Mouse (Mus musculus): Measurements from ENCODE around the gene Zfp846. TPM values are rescaled to one million over a fixed set of nuclear protein-coding genes. Genes with fewer than 3 reads are reported as not detected.
A peak's percentile ranks its signal among the peaks of the same experiment; 100 is the strongest.

Gene Zfp846
- polyA plus RNA-seq, 1 experiment from 2014 or later, result 65.2 TPM

DNA sequence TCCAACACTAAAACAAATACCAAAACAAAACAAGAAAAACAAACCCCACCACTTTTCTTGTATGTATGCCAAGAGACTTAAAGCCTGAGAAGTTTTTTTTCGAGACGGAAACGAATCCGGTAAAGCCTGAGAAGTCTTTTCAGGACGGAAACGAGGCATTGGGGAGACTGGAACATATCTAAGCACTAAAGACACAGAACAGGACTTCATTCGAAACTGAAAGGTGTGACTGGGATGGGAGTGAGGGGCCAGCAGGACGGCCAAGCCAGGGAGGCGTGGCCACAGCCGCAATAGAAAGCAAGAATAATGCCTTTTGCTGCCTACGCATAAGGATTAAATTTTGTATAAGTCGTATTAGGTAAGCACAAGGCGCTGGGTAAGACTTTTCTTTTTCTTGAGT is 62.7 kb downstream of the Zfp846 start:
- Histone ChIP-seq H3K4me1 (ENCODE audit: control insufficient read depth, insufficient read depth, low read length) (peaks cover 23% of the 10 kb centered on the region), H3K36me3 (ENCODE audit: control insufficient read depth, insufficient read depth, low read length) (peaks cover 16% of the 10 kb centered on the region; the same call in 1 of the 2 replicates), H3K4me3 (ENCODE audit: low read depth, low read length) (peak overlapping the region; percentile 69), H3K4me2 (ENCODE audit: low read depth, low read length) (peak overlapping the region; percentile 68), H3K9ac (replicated peaks; ENCODE audit: low read depth, low read length) (peak overlapping the region; percentile 80), H3K27me3 (ENCODE audit: control insufficient read depth, insufficient read depth, low read length) (no peaks in the 10 kb centered on the region), H3K27ac (ENCODE audit: low read depth, low read length) (peak overlapping the region; percentile 76; the same call in 1 of the 2 replicates), H3K9me3 (ENCODE audit: control insufficient read depth, low read length) (no peaks in the 10 kb centered on the region)
- 8% methylated on average over 13 of the region's 13 CpGs for WGBS
- no peak for ATAC-seq (ENCODE audit: low read depth)

GRCm38 (mm10) chr9:20644360-20645081 is 63.4 kb downstream of the Zfp846 start, which contains the start of gene Fbxl12:
TSS of gene Fbxl12 (minus strand) at chr9:20644767.
- H3K36me3 ChIP-seq (ENCODE audit: control insufficient read depth, insufficient read depth, low read length), result peaks cover 12% of the 10 kb centered on the region; the same call in 1 of the 2 replicates
- WGBS, result under 1% methylated on average over 43 of the region's 43 CpGs
- peak within 1 kb of the TSS; percentile 69 for H3K4me3 ChIP-seq (ENCODE audit: low read depth, low read length)
- H3K4me2 ChIP-seq (ENCODE audit: low read depth, low read length), result peak within 1 kb of the TSS; percentile 68
- H3K27ac ChIP-seq (ENCODE audit: low read depth, low read length), result peak within 1 kb of the TSS; percentile 76
- peak within 1 kb of the TSS; percentile 80 for H3K9ac ChIP-seq (replicated peaks; ENCODE audit: low read depth, low read length)
- no peaks in the 10 kb centered on the region for H3K27me3 ChIP-seq (ENCODE audit: control insufficient read depth, insufficient read depth, low read length)
- peak; percentile 22; the same call in 1 of the 2 replicates for ATAC-seq (ENCODE audit: low read depth)
- H3K4me1 ChIP-seq (ENCODE audit: control insufficient read depth, insufficient read depth, low read length), result peaks cover 23% of the 10 kb centered on the region
- no peaks in the 10 kb centered on the region for H3K9me3 ChIP-seq (ENCODE audit: control insufficient read depth, low read length)

DNA sequence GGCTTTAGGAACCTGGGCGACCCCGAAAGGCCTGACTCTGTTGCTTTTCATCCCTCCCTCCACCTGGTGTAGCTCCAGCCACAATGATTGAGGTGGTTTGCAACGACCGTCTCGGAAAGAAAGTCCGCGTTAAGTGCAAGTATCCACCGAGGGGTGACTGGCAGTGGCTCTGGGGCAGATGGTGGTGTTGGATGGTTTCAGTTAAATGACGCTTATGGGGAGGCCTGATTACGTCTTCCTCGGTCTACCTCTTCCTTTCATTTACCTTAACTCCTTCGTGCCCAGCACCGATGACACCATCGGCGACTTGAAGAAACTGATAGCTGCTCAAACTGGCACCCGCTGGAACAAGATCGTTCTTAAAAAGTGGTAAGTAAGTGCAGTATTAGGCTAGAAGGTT is 64.0 kb downstream of the Zfp846 start:
- WGBS, result 5% methylated on average over 17 of the region's 17 CpGs
- Histone ChIP-seq H3K4me1 (ENCODE audit: control insufficient read depth, insufficient read depth, low read length) (peaks cover 23% of the 10 kb centered on the region), H3K9me3 (ENCODE audit: control insufficient read depth, low read length) (no peaks in the 10 kb centered on the region), H3K27ac (ENCODE audit: low read depth, low read length) (peak overlapping the region; percentile 76), H3K27me3 (ENCODE audit: control insufficient read depth, insufficient read depth, low read length) (no peaks in the 10 kb centered on the region), H3K36me3 (ENCODE audit: control insufficient read depth, insufficient read depth, low read length) (peaks cover 12% of the 10 kb centered on the region; the same call in 1 of the 2 replicates), H3K4me3 (ENCODE audit: low read depth, low read length) (peak overlapping the region; percentile 69), H3K9ac (replicated peaks; ENCODE audit: low read depth, low read length) (peak overlapping the region; percentile 80), H3K4me2 (ENCODE audit: low read depth, low read length) (peak overlapping the region; percentile 68)
- ATAC-seq (ENCODE audit: low read depth), result no peak

DNA sequence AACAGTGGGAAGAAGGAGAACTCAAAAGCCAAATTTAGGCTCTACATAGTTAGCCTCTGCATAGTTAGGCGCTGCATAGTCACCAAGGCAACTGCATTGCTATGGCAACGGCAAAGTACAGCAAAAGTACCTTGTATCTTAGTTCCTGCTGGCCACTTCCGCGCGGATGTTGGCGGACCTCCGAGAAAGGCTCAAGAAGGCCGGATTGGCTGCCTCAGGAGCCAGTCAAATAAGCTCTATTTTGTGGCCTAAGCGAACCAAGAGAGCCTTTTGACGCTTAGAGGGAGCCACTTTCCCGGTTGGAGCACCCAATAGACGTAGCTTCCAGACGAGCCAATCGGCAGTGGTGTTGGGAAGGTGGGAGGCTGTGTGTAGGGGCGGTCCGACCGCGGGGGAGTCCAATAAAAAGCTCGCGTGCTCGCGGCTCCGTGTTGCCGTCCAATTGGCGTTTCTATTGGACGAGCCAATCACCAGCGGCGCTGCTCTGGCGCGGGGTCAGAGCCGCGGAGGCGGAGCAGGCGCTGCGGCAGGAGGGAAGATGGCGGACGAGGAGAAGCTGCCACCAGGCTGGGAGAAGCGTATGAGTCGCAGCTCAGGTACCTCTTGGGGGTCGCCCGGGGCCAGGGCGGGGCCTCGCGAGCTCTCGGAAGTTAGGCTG is 70.6 kb downstream of the Zfp846 start, which contains the start of gene Pin1:
TSS of gene Pin1 (plus strand) at position 494 of the 658 bp plus-strand sequence.
- peak within 1 kb of the TSS; percentile 78 for H3K9ac ChIP-seq (replicated peaks; ENCODE audit: low read depth, low read length)
- H3K27me3 ChIP-seq (ENCODE audit: control insufficient read depth, insufficient read depth, low read length), result no peaks in the 10 kb centered on the region
- peak within 1 kb of the TSS; percentile 88 for H3K4me3 ChIP-seq (ENCODE audit: low read depth, low read length)
- peaks cover 17% of the 10 kb centered on the region for H3K4me1 ChIP-seq (ENCODE audit: control insufficient read depth, insufficient read depth, low read length)
- H3K36me3 ChIP-seq (ENCODE audit: control insufficient read depth, insufficient read depth, low read length), result peaks cover 26% of the 10 kb centered on the region; the same call in 1 of the 2 replicates
- ATAC-seq (ENCODE audit: low read depth), result peak; percentile 99
- peak within 1 kb of the TSS; percentile 72 for H3K27ac ChIP-seq (ENCODE audit: low read depth, low read length)
- under 1% methylated on average over 45 of the region's 45 CpGs for WGBS
- H3K9me3 ChIP-seq (ENCODE audit: control insufficient read depth, low read length), result no peaks in the 10 kb centered on the region
- peak within 1 kb of the TSS; percentile 71 for H3K4me2 ChIP-seq (ENCODE audit: low read depth, low read length)

- no peaks in the 10 kb centered on the region for H3K9me3 ChIP-seq (ENCODE audit: control insufficient read depth, low read length)
- peak overlapping the region; percentile 88 for H3K4me3 ChIP-seq (ENCODE audit: low read depth, low read length)
- peak overlapping the region; percentile 28; the same call in 1 of the 2 replicates for H3K27ac ChIP-seq (ENCODE audit: low read depth, low read length)
- H3K36me3 ChIP-seq (ENCODE audit: control insufficient read depth, insufficient read depth, low read length), result peaks cover 29% of the 10 kb centered on the region; the same call in 1 of the 2 replicates
- H3K4me2 ChIP-seq (ENCODE audit: low read depth, low read length), result peak overlapping the region; percentile 71
- peak; percentile 32 for ATAC-seq (ENCODE audit: low read depth)
- H3K27me3 ChIP-seq (ENCODE audit: control insufficient read depth, insufficient read depth, low read length), result no peaks in the 10 kb centered on the region
- peak overlapping the region; percentile 78 for H3K9ac ChIP-seq (replicated peaks; ENCODE audit: low read depth, low read length)
- 1% methylated on average over 21 of the region's 25 CpGs for WGBS
- H3K4me1 ChIP-seq (ENCODE audit: control insufficient read depth, insufficient read depth, low read length), result peaks cover 17% of the 10 kb centered on the region
These were observed 71.2 kb downstream of the Zfp846 start for GRCm38 (mm10) chr9:20652260-20652658.

- Histone ChIP-seq H3K4me2 (ENCODE audit: low read depth, low read length) (no peak overlapping the region), H3K27ac (ENCODE audit: low read depth, low read length) (no peak overlapping the region), H3K9ac (replicated peaks; ENCODE audit: low read depth, low read length) (no peak overlapping the region), H3K4me1 (ENCODE audit: control insufficient read depth, insufficient read depth, low read length) (peaks cover 17% of the 10 kb centered on the region), H3K36me3 (ENCODE audit: control insufficient read depth, insufficient read depth, low read length) (peaks cover 24% of the 10 kb centered on the region; the same call in 1 of the 2 replicates), H3K27me3 (ENCODE audit: control insufficient read depth, insufficient read depth, low read length) (no peaks in the 10 kb centered on the region), H3K9me3 (ENCODE audit: control insufficient read depth, low read length) (no peaks in the 10 kb centered on the region), H3K4me3 (ENCODE audit: low read depth, low read length) (no peak overlapping the region)
- 90% methylated on average over 3 of the region's 3 CpGs for WGBS
- no peak for ATAC-seq (ENCODE audit: low read depth)
These were observed 72.8 kb downstream of the Zfp846 start for GRCm38 (mm10) chr9:20653859-20654258.

Other genes with a start within 250 kb of the Zfp846 start
- 0.13 TPM in 1 of 2 replicates, not detected in the other for gene Olfr18, start 245.2 kb upstream of the Zfp846 start, polyA plus RNA-seq (2014; fragmentation: Nextera tagmentation; extraction: Ambion mirVana)
- 38.6 and 43.5 TPM in 2 replicates for gene Zfp560, start 196.1 kb upstream of the Zfp846 start, polyA plus RNA-seq (2014; fragmentation: Nextera tagmentation; extraction: Ambion mirVana)
- 22.5 and 26.1 TPM in 2 replicates for gene Zfp26, start 121.1 kb upstream of the Zfp846 start, polyA plus RNA-seq (2014; fragmentation: Nextera tagmentation; extraction: Ambion mirVana)
- gene Zfp426, start 88.5 kb upstream of the Zfp846 start, polyA plus RNA-seq (2014; fragmentation: Nextera tagmentation; extraction: Ambion mirVana), result 38.9 and 39.8 TPM in 2 replicates
- 88.0 and 115 TPM in 2 replicates for gene Zfp266, start 59.9 kb upstream of the Zfp846 start, polyA plus RNA-seq (2014; fragmentation: Nextera tagmentation; extraction: Ambion mirVana)
- gene Ubl5, start 61.6 kb downstream of the Zfp846 start, polyA plus RNA-seq (2014; fragmentation: Nextera tagmentation; extraction: Ambion mirVana), result 464 and 488 TPM in 2 replicates
- 9.6 and 10.6 TPM in 2 replicates for gene Fbxl12, start 63.5 kb downstream of the Zfp846 start, polyA plus RNA-seq (2014; fragmentation: Nextera tagmentation; extraction: Ambion mirVana)
- gene Pin1, start 70.8 kb downstream of the Zfp846 start, polyA plus RNA-seq (2014; fragmentation: Nextera tagmentation; extraction: Ambion mirVana), result 61.1 and 68.8 TPM in 2 replicates
- 155 and 202 TPM in 2 replicates for gene Olfm2, start 165.1 kb downstream of the Zfp846 start, polyA plus RNA-seq (2014; fragmentation: Nextera tagmentation; extraction: Ambion mirVana)
- gene Col5a3, start 233.8 kb downstream of the Zfp846 start, polyA plus RNA-seq (2014; fragmentation: Nextera tagmentation; extraction: Ambion mirVana), result 0.76 and 0.98 TPM in 2 replicates
- not detected in 2 replicates for gene Rdh8, start 237.2 kb downstream of the Zfp846 start, polyA plus RNA-seq (2014; fragmentation: Nextera tagmentation; extraction: Ambion mirVana)